Mouse (Mus musculus) kidney, embryonic 15.5 days (tissue): ENCODE results near the gene Sema5b. TPM values are rescaled to one million over a fixed set of nuclear protein-coding genes. Genes with fewer than 3 reads are reported as not detected.

Source experiments
- ATAC-seq: fragments of 200-750 bp; cut with Nextera tagmentation; replicated peaks from 2 replicates; pipeline ENCODE4 v1.8.0; 2017; ENCODE audit warnings: moderate TSS enrichment; ENCODE audit not compliant: low FRiP score
- H3K27ac ChIP-seq: fragments of 300-500 bp; sonication (generic); 2 replicates; pipeline ENCODE4 v1.5.1; 2015; ENCODE audit warnings: mild to moderate bottlenecking, inconsistent platforms
- H3K27me3 ChIP-seq: fragments of 300-500 bp; sonication (generic); 2 replicates; pipeline ENCODE4 v1.6.1; 2015; ENCODE audit warnings: inconsistent platforms
- H3K36me3 ChIP-seq: fragments of 300-500 bp; sonication (generic); 2 replicates; pipeline ENCODE4 v1.6.1; 2015; ENCODE audit warnings: inconsistent platforms
- H3K4me1 ChIP-seq: fragments of 300-500 bp; sonication (generic); 2 replicates; pipeline ENCODE4 v1.6.1; 2015; ENCODE audit warnings: inconsistent platforms
- H3K4me2 ChIP-seq: fragments of 300-500 bp; sonication (generic); 2 replicates; pipeline ENCODE4 v1.6.1; 2015; ENCODE audit warnings: moderate library complexity, mild to moderate bottlenecking, inconsistent platforms
- H3K4me3 ChIP-seq: fragments of 300-500 bp; sonication (generic); replicated peaks from 2 replicates; pipeline ENCODE4 v1.5.1; 2015; ENCODE audit warnings: mild to moderate bottlenecking, inconsistent platforms
- H3K9ac ChIP-seq: fragments of 300-500 bp; sonication (generic); 2 replicates; pipeline ENCODE4 v1.6.1; 2015; ENCODE audit warnings: mild to moderate bottlenecking, inconsistent platforms
- H3K9me3 ChIP-seq: fragments of 300-500 bp; sonication (generic); replicated peaks from 2 replicates; pipeline ENCODE4 v1.6.1; 2016; ENCODE audit warnings: inconsistent platforms
- WGBS: fragments of 180-500 bp; shearing (Covaris S2); methylation state at CpG from one replicate; pipeline ENCODE4 v1.1.7; 2015; ENCODE audit warnings: mixed read lengths; 5-methylcytosine and 5-hydroxymethylcytosine counted together
- polyA plus RNA-seq: library from polyadenylated mRNA; unstranded; fragments of >200 nt; fragmentation: Nextera tagmentation; extraction: Ambion mirVana; gene quantifications from 2 replicates; pipeline ENCODE4 v1.2.1, GENCODE M21; 2015

Gene Sema5b
- polyA plus RNA-seq = 6.2 and 6.8 TPM in 2 replicates

GRCm38 (mm10) chr16:35541117-35541641, at the start of gene Sema5b:
Gene Sema5b, plus strand, starts transcription at chr16:35541145.
- 0 out of 2 replicates have a peak within 1 kb of the TSS, but pooled peaks have one; percentile 37 for H3K27ac ChIP-seq
- peak within 1 kb of the TSS; percentile 55 for H3K9ac ChIP-seq

GRCm38 (mm10) chr16:35500342-35500741, 40.6 kb upstream of the Sema5b start:
- H3K9ac ChIP-seq = no peak overlapping the region
- no peak overlapping the region for H3K27ac ChIP-seq
- ATAC-seq = no peak
- H3K4me2 ChIP-seq = no peak overlapping the region
- 91% methylated on average over 3 of the region's 3 CpGs for WGBS
- H3K27me3 ChIP-seq = no peaks in the 10 kb centered on the region
- no peaks in the 10 kb centered on the region for H3K4me1 ChIP-seq
- H3K36me3 ChIP-seq = no peaks in the 10 kb centered on the region
- H3K9me3 ChIP-seq = no peaks in the 10 kb centered on the region
- no peak overlapping the region for H3K4me3 ChIP-seq

More at GRCm38 (mm10) chr16:35541117-35541641, at the start of gene Sema5b:
- peaks cover 83% of the 10 kb centered on the region for H3K27me3 ChIP-seq
- H3K36me3 ChIP-seq = no peaks in the 10 kb centered on the region
- peaks cover 35% of the 10 kb centered on the region for H3K4me1 ChIP-seq
- WGBS = under 1% methylated on average over 47 of the region's 54 CpGs
- no peaks in the 10 kb centered on the region for H3K9me3 ChIP-seq
- peak within 1 kb of the TSS; percentile 64 for H3K4me3 ChIP-seq
- peak; percentile 86 for ATAC-seq
- peak within 1 kb of the TSS; percentile 99 for H3K4me2 ChIP-seq

GRCm38 (mm10) chr16:35501106-35501760, 39.7 kb upstream of the Sema5b start:
- H3K4me3 ChIP-seq = no peak overlapping the region
- H3K9ac ChIP-seq = no peak overlapping the region
- no peaks in the 10 kb centered on the region for H3K36me3 ChIP-seq
- no peaks in the 10 kb centered on the region for H3K9me3 ChIP-seq
- H3K27ac ChIP-seq = no peak overlapping the region
- no peaks in the 10 kb centered on the region for H3K4me1 ChIP-seq
- H3K27me3 ChIP-seq = no peaks in the 10 kb centered on the region
- ATAC-seq = no peak
- H3K4me2 ChIP-seq = no peak overlapping the region
- WGBS = 66% methylated on average over 4 of the region's 4 CpGs

GRCm38 (mm10) chr16:35502456-35502855, 38.5 kb upstream of the Sema5b start:
- no peak for ATAC-seq
- 90% methylated on average over 11 of the region's 11 CpGs for WGBS

GRCm38 (mm10) chr16:35504266-35504665, 36.7 kb upstream of the Sema5b start:
- no peak overlapping the region for H3K27ac ChIP-seq
- H3K36me3 ChIP-seq = no peaks in the 10 kb centered on the region
- H3K27me3 ChIP-seq = no peaks in the 10 kb centered on the region
- H3K4me3 ChIP-seq = no peak overlapping the region
- no peak overlapping the region for H3K4me2 ChIP-seq
- H3K9ac ChIP-seq = no peak overlapping the region
- ATAC-seq = no peak
- peaks cover 3% of the 10 kb centered on the region for H3K4me1 ChIP-seq
- WGBS = 72% methylated on average over 8 of the region's 8 CpGs
- no peaks in the 10 kb centered on the region for H3K9me3 ChIP-seq

More at GRCm38 (mm10) chr16:35502456-35502855, 38.5 kb upstream of the Sema5b start:
- H3K27me3 ChIP-seq = no peaks in the 10 kb centered on the region
- H3K9ac ChIP-seq = no peak overlapping the region
- H3K27ac ChIP-seq = no peak overlapping the region
- H3K9me3 ChIP-seq = no peaks in the 10 kb centered on the region
- H3K4me1 ChIP-seq = no peaks in the 10 kb centered on the region
- no peaks in the 10 kb centered on the region for H3K36me3 ChIP-seq
- no peak overlapping the region for H3K4me3 ChIP-seq
- H3K4me2 ChIP-seq = no peak overlapping the region

- WGBS = 89% methylated on average over 4 of the region's 4 CpGs
- Histone ChIP-seq H3K36me3 (no peaks in the 10 kb centered on the region), H3K4me3 (no peak overlapping the region), H3K27me3 (no peaks in the 10 kb centered on the region), H3K4me1 (peaks cover 10% of the 10 kb centered on the region), H3K9me3 (no peaks in the 10 kb centered on the region), H3K9ac (no peak overlapping the region), H3K27ac (no peak overlapping the region), H3K4me2 (no peak overlapping the region)
- no peak for ATAC-seq
Measured at GRCm38 (mm10) chr16:35505786-35506185, 35.2 kb upstream of the Sema5b start.

GRCm38 (mm10) chr16:35508581-35508980, 32.4 kb upstream of the Sema5b start:
- H3K4me2 ChIP-seq = no peak overlapping the region
- H3K4me1 ChIP-seq = peaks cover 10% of the 10 kb centered on the region
- H3K27me3 ChIP-seq = no peaks in the 10 kb centered on the region
- no peak overlapping the region for H3K9ac ChIP-seq
- H3K4me3 ChIP-seq = no peak overlapping the region
- no peaks in the 10 kb centered on the region for H3K36me3 ChIP-seq
- H3K9me3 ChIP-seq = no peaks in the 10 kb centered on the region
- H3K27ac ChIP-seq = no peak overlapping the region
- no peak for ATAC-seq
- WGBS = 87% methylated on average over 6 of the region's 6 CpGs

GRCm38 (mm10) chr16:35509331-35510070, 31.4 kb upstream of the Sema5b start:
- no peaks in the 10 kb centered on the region for H3K9me3 ChIP-seq
- H3K4me2 ChIP-seq = no peak overlapping the region
- no peak overlapping the region for H3K9ac ChIP-seq
- H3K36me3 ChIP-seq = no peaks in the 10 kb centered on the region
- ATAC-seq = no peak
- H3K27me3 ChIP-seq = no peaks in the 10 kb centered on the region
- no peak overlapping the region for H3K4me3 ChIP-seq
- peak overlapping the region; percentile 22; the same call in 1 of the 2 replicates for H3K27ac ChIP-seq
- WGBS = 46% methylated on average over 11 of the region's 11 CpGs
- peaks cover 10% of the 10 kb centered on the region for H3K4me1 ChIP-seq

- Histone ChIP-seq H3K4me2 (no peak overlapping the region), H3K4me3 (no peak overlapping the region), H3K36me3 (no peaks in the 10 kb centered on the region), H3K27me3 (no peaks in the 10 kb centered on the region), H3K27ac (0 out of 2 replicates have a peak overlapping the region, but pooled peaks have one; percentile 11), H3K9me3 (no peaks in the 10 kb centered on the region), H3K4me1 (peaks cover 31% of the 10 kb centered on the region), H3K9ac (no peak overlapping the region)
- WGBS = 42% methylated on average over 21 of the region's 21 CpGs
- ATAC-seq = no peak
Measured at GRCm38 (mm10) chr16:35515977-35516612, 24.9 kb upstream of the Sema5b start.

- Histone ChIP-seq H3K27ac (peak overlapping the region; percentile 73), H3K36me3 (no peaks in the 10 kb centered on the region), H3K27me3 (no peaks in the 10 kb centered on the region), H3K4me1 (peaks cover 31% of the 10 kb centered on the region), H3K9me3 (no peaks in the 10 kb centered on the region), H3K4me2 (peak overlapping the region; percentile 44), H3K9ac (peak overlapping the region; percentile 2; the same call in 1 of the 2 replicates), H3K4me3 (0 out of 2 replicates have a peak overlapping the region, but pooled peaks have one; percentile 5)
- 33% methylated on average over 23 of the region's 23 CpGs for WGBS
- 0 out of 2 replicates have a peak, but pooled peaks have one; percentile 33 for ATAC-seq
Measured at GRCm38 (mm10) chr16:35517976-35518951, 22.7 kb upstream of the Sema5b start.

GRCm38 (mm10) chr16:35519245-35519644, 21.7 kb upstream of the Sema5b start:
- no peaks in the 10 kb centered on the region for H3K36me3 ChIP-seq
- peaks cover 31% of the 10 kb centered on the region for H3K4me1 ChIP-seq
- no peaks in the 10 kb centered on the region for H3K27me3 ChIP-seq
- 40% methylated on average over 7 of the region's 7 CpGs for WGBS
- no peak overlapping the region for H3K4me3 ChIP-seq
- H3K9me3 ChIP-seq = no peaks in the 10 kb centered on the region
- no peak for ATAC-seq
- no peak overlapping the region for H3K4me2 ChIP-seq
- H3K27ac ChIP-seq = peak overlapping the region; percentile 73; the same call in 1 of the 2 replicates
- no peak overlapping the region for H3K9ac ChIP-seq
